Mouse (Mus musculus): ENCODE measurements around the gene Hdgfl3.

GRCm38 (mm10) chr7:81847777-81848176, 86.5 kb downstream of the Hdgfl3 start:
- TF ChIP-seq CTCF (IDR thresholded peaks at IDR 0.05) (no peak), EP300 (IDR thresholded peaks at IDR 0.05) (no peak)
